Mouse (Mus musculus): ENCODE results near the gene Sort1. TPM values are rescaled to one million over a fixed set of nuclear protein-coding genes. Genes with fewer than 3 reads are reported as not detected.
A peak's percentile ranks its signal among the peaks of the same experiment; 100 is the strongest.

Gene Sort1
- total RNA-seq, 2 experiments from 2014 or later = 41.8 to 46.3 TPM

- DNase-seq (ENCODE audit: low spot score) = no peak
These were observed 43.4 kb downstream of the Sort1 start for GRCm38 (mm10) chr3:108327275-108327674.

- DNase-seq (ENCODE audit: low spot score) = peak; percentile 58
These were observed 44.0 kb downstream of the Sort1 start for GRCm38 (mm10) chr3:108327916-108328315.

GRCm38 (mm10) chr3:108328441-108328841 is 44.6 kb downstream of the Sort1 start:
- DNase-seq (ENCODE audit: low spot score) = peak; percentile 40

- DNase-seq (ENCODE audit: low spot score) = no peak
These were observed 46.9 kb downstream of the Sort1 start for GRCm38 (mm10) chr3:108330812-108331211.

GRCm38 (mm10) chr3:108336878-108337277 is 53.0 kb downstream of the Sort1 start:
- no peak for DNase-seq (ENCODE audit: low spot score)

GRCm38 (mm10) chr3:108341040-108341439 is 57.2 kb downstream of the Sort1 start:
- no peak for DNase-seq (ENCODE audit: low spot score)

GRCm38 (mm10) chr3:108342185-108342584 is 58.3 kb downstream of the Sort1 start:
- DNase-seq (ENCODE audit: low spot score) = no peak

GRCm38 (mm10) chr3:108345855-108346254 is 62.0 kb downstream of the Sort1 start:
- DNase-seq (ENCODE audit: low spot score) = no peak

GRCm38 (mm10) chr3:108348376-108348775 is 64.5 kb downstream of the Sort1 start:
- no peak for DNase-seq (ENCODE audit: low spot score)

GRCm38 (mm10) chr3:108355245-108355644 is 71.4 kb downstream of the Sort1 start:
- DNase-seq (ENCODE audit: low spot score) = no peak

GRCm38 (mm10) chr3:108357051-108357450 is 73.2 kb downstream of the Sort1 start:
- no peak for DNase-seq (ENCODE audit: low spot score)

GRCm38 (mm10) chr3:108358445-108358844 is 74.6 kb downstream of the Sort1 start:
- DNase-seq (ENCODE audit: low spot score) = no peak

GRCm38 (mm10) chr3:108360894-108361293 is 77.0 kb downstream of the Sort1 start:
- DNase-seq (ENCODE audit: low spot score) = no peak

GRCm38 (mm10) chr3:108363626-108364025 is 79.7 kb downstream of the Sort1 start:
- peak; percentile 34 for DNase-seq (ENCODE audit: low spot score)

- no peak for DNase-seq (ENCODE audit: low spot score)
These were observed 80.6 kb downstream of the Sort1 start, which contains the start of gene Mybphl for GRCm38 (mm10) chr3:108364270-108364995. Gene Mybphl, plus strand, starts transcription at chr3:108364911.

- no peak for DNase-seq (ENCODE audit: low spot score)
These were observed 83.3 kb downstream of the Sort1 start for GRCm38 (mm10) chr3:108367173-108367572.

- DNase-seq (ENCODE audit: low spot score) = no peak
These were observed 83.9 kb downstream of the Sort1 start for GRCm38 (mm10) chr3:108367828-108368227.

- DNase-seq (ENCODE audit: low spot score) = no peak
These were observed 84.8 kb downstream of the Sort1 start for GRCm38 (mm10) chr3:108368721-108369120.

- no peak for DNase-seq (ENCODE audit: low spot score)
These were observed 88.4 kb downstream of the Sort1 start for GRCm38 (mm10) chr3:108372274-108372673.

- no peak for DNase-seq (ENCODE audit: low spot score)
These were observed 88.8 kb downstream of the Sort1 start for GRCm38 (mm10) chr3:108372691-108373090.

- no peak for DNase-seq (ENCODE audit: low spot score)
These were observed 95.2 kb downstream of the Sort1 start for GRCm38 (mm10) chr3:108378875-108379663.

GRCm38 (mm10) chr3:108380695-108381094 is 96.8 kb downstream of the Sort1 start:
- DNase-seq (ENCODE audit: low spot score) = no peak
